Mouse (Mus musculus): ENCODE data around the gene Hist1h2br.
"Not testable (repeated sequence)": the region's sequence is repeated elsewhere in the genome, so short reads cannot be mapped to it uniquely, and the experiment has no call there.

Hist1h2br gene

DNA sequence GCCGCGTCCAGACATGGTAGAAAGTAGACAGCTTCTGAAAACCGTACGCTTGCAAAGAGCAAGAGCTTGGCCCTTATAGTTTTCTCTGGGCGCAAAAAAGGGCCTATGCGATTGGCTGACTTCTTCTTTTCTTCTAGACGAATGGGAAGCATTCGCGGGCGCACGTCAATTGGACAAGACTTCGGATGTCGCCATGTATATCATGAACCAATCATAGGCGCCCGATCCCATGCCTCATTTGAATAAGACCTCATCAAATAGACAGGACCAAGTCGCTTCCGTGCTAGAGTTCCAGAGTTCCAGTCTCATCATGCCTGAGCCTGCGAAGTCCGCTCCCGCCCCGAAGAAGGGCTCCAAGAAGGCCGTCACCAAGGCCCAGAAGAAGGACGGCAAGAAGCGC, at the start of gene Hist1h2br, which contains the start of gene Hist1h2ap:
TSS of gene Hist1h2br (plus strand) at position 283 of the 400 bp plus-strand sequence.
TSS of gene Hist1h2ap (minus strand) at position 47 of the 400 bp plus-strand sequence.
- DNase-seq (ENCODE audit: low read depth, low spot score) = not testable (repeated sequence)

DNA sequence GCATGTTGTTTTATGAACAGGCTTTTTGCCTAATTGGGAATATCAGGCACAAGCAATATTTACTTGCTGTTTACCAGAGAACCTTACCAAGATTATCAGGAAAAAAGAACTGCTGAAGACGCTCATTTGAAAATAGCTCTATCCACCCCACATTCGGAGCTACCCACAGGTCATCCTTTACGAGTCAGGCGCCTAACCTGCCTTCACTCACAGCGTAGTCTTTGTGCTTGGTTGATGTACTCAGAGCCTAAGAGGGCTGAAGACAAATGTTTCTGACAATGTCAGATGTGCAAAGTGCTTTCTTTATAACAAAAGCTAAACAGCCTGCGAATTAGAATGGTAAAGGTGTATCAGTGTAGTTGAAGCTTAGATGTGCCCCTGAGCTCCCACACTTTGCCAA, 49.2 kb upstream of the Hist1h2br start:
- DNase-seq (ENCODE audit: low read depth, low spot score) = no peak

DNA sequence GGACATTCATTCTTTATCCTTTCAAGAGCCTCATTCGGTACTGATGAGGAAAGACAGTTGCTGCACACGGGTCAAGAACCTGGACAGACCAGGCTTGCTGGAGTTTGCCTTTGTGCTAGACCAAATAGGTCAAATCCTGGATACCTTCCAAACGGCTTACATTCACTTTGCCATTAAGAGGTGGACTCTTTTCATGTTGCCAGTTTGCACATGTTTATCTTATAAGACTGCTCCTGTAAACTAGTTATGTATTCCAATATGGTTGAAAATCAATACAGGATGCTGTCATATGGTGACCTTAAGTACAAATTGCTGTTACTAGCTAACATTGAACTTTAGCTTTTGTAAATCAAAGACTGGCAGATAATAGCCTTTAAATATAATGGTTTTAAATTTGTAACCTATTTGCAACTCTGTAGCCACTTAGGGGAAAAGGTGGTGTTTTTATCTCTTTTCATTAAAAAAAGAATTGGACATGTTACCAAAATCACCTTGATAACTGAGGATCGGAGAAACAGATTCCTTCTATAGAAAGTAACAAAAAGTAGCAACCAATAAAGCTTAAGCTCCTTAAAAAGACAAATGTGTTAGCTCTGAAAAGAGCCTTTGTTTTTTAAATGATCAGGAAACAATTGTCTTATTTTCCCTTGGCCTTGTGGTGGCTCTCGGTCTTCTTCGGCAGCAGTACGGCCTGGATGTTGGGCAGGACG, 47.2 kb upstream of the Hist1h2br start:
- DNase-seq (ENCODE audit: low read depth, low spot score) = no peak

DNA sequence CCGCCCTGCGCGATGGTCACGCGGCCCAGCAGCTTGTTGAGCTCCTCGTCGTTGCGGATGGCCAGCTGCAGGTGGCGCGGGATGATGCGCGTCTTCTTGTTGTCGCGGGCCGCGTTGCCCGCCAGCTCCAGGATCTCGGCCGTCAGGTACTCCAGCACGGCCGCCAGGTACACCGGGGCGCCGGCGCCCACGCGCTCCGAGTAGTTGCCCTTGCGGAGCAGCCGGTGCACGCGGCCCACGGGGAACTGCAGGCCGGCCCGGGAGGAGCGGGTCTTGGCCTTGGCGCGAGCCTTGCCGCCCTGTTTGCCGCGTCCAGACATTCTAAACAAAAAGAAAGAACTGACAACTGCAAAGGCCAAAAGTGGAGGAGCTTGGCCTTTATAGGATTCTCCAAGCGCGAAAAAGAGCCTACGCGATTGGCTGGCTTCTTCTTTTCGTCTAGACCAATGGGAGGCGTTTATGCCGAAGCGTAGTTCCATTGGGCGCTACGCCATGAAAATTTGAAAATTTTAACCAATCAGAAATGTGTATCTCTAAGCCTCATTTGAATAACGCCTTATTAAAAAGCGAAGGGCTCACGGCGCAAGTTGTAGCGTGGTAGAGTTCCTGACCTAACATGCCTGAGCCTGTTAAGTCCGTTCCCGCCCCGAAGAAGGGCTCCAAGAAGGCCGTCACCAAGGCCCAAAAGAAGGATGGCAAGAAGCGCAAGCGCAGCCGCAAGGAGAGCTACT, 46.5 kb upstream of the Hist1h2br start, which contains the start of the genes Hist1h2an and Hist1h2bp:
TSS of gene Hist1h2an (minus strand) at position 320 of the 731 bp plus-strand sequence.
TSS of gene Hist1h2bp (plus strand) at position 563 of the 731 bp plus-strand sequence.
- DNase-seq (ENCODE audit: low read depth, low spot score) = peak; percentile 98

DNA sequence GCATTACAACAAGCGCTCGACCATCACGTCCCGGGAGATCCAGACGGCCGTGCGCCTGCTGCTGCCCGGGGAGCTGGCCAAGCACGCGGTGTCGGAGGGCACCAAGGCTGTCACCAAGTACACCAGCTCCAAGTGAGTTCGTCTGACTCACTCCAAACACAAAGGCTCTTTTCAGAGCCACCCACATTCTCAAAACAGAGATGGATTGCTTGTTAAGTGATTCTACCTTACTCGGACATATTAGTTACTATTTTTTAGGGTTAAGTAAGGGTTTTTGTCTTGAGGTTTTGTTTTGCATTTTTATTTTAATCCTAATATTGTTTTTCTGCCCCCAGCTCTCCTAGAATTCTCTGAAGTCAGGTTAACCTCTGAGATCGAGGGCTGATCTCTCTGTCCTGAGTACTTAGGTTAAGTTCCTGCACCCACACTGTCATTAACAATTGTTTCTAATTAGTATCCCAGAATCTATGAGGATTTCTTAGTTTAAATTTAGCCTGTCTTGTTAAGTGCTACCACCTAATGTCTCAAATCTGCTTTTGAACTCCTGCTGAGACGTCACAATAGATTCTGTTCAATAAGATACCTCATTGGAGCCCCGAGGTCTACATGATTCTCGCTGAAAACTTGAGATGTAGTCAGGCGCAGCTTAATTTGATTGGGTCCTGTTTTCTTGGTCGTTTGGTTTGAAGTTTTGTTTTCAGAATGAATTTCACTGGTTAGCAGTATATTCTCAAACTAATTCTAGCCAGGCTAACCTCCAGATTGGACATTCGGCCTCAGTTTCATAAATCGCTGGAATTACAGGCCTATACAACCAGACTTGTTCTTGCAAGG, 45.6 kb upstream of the Hist1h2br start:
- DNase-seq (ENCODE audit: low read depth, low spot score) = no peak

DNA sequence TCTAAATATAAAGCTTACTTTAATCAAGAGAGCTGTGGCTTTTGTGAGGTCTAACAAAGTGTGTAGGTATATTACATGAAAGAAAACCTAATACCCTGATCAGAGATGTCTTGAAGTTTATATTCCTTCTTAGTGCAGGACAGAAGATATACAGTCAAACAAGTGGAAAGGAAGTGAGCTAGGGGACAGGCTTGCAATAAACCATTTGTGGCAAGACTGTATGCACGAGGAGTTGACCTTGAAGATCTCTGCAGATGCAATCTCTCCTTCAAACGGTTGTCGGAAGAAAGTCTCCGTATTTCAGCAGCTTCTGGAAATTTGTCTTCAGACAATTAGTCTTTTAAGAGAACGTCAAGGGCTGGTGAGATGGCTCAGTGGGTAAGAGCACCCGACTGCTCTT, 43.6 kb upstream of the Hist1h2br start:
- DNase-seq (ENCODE audit: low read depth, low spot score) = no peak

DNA sequence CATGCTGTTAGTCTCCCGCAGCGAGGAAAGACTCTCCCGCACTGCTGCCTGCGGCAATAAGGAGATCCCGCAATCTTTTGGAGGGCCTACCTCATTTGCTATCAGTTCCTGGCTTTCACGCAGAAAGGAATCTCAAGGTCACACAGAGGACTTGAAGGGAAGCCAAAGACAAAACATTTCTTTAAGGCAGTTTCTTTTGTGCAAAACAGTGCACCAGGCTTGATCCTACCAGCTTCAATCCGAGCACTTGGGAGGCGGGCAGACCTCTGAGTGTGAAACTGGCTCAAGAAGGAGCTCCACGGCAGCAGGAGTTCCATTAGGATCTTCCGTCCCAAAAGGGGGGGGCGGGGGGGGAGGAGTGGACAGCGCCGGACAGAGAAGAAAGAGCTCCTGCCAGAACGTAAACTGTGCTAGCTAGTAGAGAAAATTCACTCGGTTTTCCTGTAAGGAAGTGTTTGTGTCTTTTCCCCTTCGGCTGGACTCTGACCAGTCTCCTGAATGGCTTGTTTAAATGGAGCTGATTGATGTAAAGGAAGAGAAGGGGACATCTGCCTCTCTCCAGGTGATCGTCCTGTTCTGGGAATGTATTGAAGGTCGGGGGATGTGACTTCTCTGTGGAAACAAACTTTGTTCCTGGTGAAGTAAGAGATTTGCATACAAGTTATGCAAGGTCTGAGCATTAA, 42.8 kb upstream of the Hist1h2br start:
- DNase-seq (ENCODE audit: low read depth, low spot score) = no peak

DNA sequence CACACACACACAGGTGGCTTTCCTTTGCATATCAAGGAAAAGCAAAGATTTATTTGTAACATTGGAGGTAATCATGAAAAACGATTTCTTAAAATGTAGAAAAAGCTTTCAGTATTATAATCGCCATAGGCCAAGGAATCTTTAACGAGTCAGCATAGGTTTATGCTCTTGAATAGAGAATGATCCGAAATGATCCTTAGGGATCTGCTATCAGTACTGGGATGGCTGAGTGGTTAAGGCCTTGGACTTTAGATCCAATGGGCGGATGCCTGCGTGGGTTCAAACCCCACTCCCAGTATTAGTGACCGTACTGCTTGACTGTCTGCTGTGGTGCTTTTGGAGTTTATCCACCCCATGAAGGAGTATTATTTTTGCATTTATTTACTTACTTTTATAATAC, 38.0 kb upstream of the Hist1h2br start:
- no peak for DNase-seq (ENCODE audit: low read depth, low spot score)

DNA sequence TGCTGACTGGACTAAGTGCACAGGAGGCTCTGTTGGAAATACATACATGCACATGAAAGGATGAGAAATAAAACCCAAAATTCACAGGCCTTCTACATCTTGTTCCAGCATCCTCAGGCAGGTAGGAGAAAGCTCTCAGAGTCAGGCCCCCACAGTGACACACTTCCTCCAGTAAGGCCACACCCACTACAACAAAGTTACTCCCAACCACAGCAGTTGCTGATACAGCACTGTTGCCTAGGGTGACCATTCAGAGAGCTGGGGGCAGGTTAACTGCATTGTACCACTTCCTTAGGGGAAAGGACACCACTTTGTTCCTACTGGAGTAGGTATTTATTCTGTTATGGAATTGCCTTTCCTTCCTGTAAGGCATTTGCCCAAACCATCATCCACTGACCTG, 36.4 kb upstream of the Hist1h2br start:
- DNase-seq (ENCODE audit: low read depth, low spot score) = not testable (repeated sequence)

DNA sequence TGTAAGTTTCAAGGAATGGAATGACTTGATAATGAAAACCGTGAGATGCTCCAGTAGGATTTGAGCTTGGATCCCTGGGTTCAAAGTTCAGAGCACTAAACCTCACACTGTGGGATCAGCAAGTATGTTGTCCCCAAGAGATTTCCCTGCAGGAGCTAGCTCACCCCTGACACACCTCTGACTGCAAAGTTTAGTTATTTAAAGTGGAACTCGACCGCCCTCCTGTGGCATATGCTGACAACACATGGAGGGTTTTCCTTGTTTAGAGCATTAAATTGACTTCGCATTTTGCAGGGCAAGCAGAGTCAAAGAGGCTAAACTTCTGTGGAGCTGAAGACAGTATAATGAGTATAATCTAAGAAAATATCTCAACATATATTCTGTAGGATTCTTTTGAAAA, 30.5 kb upstream of the Hist1h2br start:
- DNase-seq (ENCODE audit: low read depth, low spot score) = not testable (repeated sequence)

DNA sequence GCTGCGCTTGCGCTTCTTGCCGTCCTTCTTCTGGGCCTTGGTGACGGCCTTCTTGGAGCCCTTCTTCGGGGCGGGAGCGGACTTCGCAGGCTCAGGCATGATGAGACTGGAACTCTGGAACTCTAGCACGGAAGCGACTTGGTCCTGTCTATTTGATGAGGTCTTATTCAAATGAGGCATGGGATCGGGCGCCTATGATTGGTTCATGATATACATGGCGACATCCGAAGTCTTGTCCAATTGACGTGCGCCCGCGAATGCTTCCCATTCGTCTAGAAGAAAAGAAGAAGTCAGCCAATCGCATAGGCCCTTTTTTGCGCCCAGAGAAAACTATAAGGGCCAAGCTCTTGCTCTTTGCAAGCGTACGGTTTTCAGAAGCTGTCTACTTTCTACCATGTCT, 23.5 kb upstream of the Hist1h2br start, which contains the start of the genes Hist1h2bq and Hist1h2ao:
TSS of gene Hist1h2bq (minus strand) at position 125 of the 400 bp plus-strand sequence.
TSS of gene Hist1h2ao (plus strand) at position 393 of the 400 bp plus-strand sequence.
- DNase-seq (ENCODE audit: low read depth, low spot score) = not testable (repeated sequence)

DNA sequence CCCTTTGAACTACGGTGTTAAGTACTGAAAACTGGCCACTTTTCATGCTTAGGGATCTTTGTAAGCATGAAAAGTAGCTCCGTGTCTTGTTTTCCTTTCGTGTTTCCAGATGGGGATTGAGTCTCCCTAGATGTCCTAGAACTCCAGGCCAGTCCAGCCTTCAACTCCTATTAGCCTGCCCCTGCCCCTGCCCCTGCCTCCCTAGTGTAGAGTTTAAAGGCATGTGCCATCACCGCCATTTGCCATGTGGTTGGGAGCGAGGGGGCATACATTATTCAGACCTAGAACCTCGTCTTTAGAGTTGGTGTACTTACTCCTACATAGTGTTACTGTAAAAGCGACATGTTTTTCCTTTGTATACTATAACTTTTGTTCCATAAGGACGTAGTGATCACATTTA, 22.5 kb upstream of the Hist1h2br start:
- DNase-seq (ENCODE audit: low read depth, low spot score) = not testable (repeated sequence)

DNA sequence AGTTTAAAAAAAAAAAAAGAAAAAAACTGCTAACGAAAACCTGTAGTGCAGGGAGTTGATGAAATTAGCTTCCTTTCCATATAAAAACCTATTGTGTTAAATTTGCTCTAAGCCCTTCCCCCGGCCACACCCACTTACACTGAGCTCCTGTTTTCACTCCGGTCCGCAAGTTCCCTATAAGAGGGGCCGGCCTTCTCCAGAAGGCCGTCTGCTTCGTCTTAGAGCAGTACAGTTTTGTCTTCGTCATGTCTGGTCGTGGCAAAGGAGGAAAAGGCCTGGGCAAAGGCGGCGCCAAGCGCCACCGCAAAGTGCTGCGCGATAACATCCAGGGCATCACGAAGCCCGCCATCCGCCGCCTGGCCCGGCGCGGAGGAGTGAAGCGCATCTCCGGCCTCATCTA, 22.0 kb upstream of the Hist1h2br start, which contains the start of gene Hist1h4m:
TSS of gene Hist1h4m (plus strand) at position 208 of the 400 bp plus-strand sequence.
- not testable (repeated sequence) for DNase-seq (ENCODE audit: low read depth, low spot score)

DNA sequence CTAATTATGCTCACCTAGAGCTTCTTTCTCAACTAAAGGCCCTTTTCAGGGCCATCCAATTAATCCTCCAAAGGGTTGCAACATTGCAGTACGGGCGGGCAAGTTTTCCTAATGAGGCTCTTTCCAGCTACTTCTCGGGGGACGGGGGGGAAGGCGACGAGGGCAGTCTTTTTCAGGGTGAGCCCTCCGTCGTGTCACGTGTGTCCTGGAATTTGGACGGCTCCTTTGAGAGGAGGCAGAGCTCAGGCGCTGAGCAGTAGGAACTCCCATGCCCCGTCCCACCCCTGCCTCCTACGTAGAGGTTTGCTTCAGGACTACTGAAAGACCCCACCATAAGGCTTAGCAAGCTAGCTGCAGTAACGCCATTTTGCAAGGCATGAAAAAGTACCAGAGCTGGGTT, 21.5 kb upstream of the Hist1h2br start:
- DNase-seq (ENCODE audit: low read depth, low spot score) = not testable (repeated sequence)

DNA sequence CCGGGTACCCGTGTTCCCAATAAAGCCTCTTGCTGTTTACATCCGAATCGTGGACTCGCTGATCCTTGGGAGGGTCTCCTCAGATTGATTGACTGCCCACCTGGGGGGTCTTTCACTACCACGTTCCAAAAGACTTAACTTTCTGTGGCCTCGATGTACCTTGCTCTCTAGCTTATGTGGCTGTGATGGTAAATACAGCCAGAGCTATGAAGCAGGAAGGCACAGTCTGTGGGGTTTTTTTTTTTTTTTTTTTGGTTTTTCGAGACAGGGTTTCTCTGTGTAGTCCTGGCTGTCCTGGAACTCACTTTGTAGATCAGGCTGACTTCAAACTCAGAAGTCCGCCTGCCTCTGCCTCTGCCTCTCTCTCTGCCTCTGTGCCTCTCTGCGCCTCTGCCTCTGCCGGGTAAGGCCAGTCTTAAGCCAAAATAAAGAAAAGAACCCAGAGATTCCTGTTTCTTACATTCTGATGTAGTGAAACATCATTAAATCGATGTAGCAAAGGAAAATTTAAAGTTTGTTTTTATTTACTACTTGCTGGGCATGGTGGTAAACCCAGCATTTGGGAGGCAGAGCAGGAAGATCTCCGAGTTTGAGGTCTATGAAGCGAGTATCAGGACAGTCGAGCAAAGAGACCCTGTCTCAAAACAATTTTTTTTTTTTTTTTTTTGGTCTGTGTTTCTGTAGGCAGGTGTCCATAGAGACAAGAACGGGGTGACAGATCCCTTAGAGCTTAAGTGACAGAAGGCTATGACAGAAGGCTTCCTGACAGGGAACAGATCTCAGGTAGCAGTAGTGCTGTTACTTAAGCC, 13.3 kb upstream of the Hist1h2br start:
- not testable (repeated sequence) for DNase-seq (ENCODE audit: low read depth, low spot score)

DNA sequence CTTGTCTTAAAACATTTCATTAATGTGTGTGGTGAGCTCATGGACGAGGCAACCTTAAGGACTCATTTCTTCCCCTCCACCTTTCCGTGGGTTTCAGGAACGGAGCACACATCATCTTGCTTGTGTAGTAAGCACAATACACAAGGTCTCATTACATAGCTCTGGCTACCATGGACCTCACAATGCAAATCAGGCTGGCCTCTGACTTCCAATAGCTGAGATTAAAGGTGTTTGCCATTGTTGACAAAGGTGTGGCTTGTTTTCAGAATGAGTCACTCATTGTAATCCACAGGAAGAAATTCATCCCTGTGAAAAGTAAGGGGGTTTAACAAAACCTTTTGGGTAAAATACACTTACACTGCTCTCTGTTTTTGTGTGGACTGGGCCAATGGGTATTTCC, 5.0 kb upstream of the Hist1h2br start:
- DNase-seq (ENCODE audit: low read depth, low spot score) = no peak

DNA sequence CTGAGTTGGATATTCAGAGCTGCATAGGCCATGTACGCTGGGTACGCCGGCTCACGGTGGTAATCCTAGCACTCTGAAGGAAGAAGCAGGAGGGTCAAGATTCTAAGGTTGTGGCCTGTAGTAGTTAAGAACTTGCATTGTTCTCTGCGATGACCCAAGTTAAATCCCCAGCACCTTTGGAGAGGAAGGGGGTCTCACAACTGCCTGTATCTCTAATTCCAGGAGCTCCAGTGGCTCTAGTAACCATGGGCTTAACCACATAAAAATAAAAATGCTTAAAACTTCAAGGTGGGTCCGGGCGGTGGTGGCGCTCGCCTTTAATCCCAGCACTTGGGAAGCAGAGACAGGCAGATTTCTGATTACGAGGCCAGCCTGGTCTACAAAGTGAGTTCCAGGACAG, 3.2 kb upstream of the Hist1h2br start:
- no peak for DNase-seq (ENCODE audit: low read depth, low spot score)

DNA sequence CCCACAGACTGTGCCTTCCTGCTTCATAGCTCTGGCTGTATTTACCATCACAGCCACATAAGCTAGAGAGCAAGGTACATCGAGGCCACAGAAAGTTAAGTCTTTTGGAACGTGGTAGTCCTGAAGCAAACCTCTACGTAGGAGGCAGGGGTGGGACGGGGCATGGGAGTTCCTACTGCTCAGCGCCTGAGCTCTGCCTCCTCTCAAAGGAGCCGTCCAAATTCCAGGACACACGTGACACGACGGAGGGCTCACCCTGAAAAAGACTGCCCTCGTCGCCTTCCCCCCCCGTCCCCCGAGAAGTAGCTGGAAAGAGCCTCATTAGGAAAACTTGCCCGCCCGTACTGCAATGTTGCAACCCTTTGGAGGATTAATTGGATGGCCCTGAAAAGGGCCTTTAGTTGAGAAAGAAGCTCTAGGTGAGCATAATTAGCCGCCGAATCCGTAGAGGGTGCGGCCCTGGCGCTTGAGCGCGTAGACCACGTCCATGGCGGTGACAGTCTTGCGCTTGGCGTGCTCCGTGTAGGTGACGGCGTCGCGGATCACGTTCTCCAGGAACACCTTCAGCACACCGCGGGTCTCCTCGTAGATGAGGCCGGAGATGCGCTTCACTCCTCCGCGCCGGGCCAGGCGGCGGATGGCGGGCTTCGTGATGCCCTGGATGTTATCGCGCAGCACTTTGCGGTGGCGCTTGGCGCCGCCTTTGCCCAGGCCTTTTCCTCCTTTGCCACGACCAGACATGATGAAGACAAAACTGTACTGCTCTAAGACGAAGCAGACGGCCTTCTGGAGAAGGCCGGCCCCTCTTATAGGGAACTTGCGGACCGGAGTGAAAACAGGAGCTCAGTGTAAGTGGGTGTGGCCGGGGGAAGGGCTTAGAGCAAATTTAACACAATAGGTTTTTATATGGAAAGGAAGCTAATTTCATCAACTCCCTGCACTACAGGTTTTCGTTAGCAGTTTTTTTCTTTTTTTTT, 1.8 kb upstream of the Hist1h2br start, which contains the start of gene Hist1h4n:
TSS of gene Hist1h4n (minus strand) at position 779 of the 977 bp plus-strand sequence.
- DNase-seq (ENCODE audit: low read depth, low spot score) = not testable (repeated sequence)

DNA sequence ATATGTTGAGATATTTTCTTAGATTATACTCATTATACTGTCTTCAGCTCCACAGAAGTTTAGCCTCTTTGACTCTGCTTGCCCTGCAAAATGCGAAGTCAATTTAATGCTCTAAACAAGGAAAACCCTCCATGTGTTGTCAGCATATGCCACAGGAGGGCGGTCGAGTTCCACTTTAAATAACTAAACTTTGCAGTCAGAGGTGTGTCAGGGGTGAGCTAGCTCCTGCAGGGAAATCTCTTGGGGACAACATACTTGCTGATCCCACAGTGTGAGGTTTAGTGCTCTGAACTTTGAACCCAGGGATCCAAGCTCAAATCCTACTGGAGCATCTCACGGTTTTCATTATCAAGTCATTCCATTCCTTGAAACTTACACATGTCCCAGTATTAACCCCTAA, 7.0 kb downstream of the Hist1h2br start:
- not testable (repeated sequence) for DNase-seq (ENCODE audit: low read depth, low spot score)
